Mouse (Mus musculus): ENCODE data around the gene Caln1. TPM values are rescaled to one million over a fixed set of nuclear protein-coding genes. Genes with fewer than 3 reads are reported as not detected.

The Caln1 gene
- under 1 TPM; 0.05 to 0.20 TPM for polyA plus RNA-seq (2012; fragmentation: generic; extraction: Trizol)

DNA sequence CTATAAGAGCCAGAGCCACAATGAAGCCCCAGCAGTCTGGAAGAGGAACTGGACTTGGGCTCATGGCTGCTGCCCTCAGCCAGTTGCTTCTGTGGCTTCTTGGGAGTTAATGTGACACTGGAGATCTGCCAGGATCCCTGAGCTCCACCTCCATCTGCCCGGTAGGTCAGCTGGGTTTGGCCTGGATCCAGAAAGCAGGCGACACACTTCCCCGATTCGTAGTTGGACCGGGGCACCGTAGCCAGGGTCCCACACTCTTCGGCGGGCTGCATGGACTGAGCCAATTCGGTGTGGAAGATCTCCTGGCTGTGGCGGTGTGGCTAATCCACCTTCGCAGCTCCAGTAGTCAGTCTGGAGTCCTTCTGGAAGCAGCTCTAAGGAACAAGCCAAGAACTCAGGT, at the start of gene Caln1:
Caln1 (plus strand) TSS at position 219 of the 400 bp plus-strand sequence.

GRCm38 (mm10) chr5:130384222-130384912, 15.1 kb downstream of the Caln1 start, which contains the start of gene A330070K13Rik:
Gene A330070K13Rik, minus strand, starts transcription at chr5:130384631.

Other genes starting within 250 kb of the Caln1 start
- gene Kctd7, start 224.6 kb upstream of the Caln1 start, polyA plus RNA-seq (2012; fragmentation: generic; extraction: Trizol), result 1 to 10 TPM in 1 of 2 experiments, under 1 TPM in 1; 0.36 to 4.6 TPM
- 10 to 100 TPM in 1 of 2 experiments, 1 to 10 TPM in 1; 1.7 to 13.0 TPM for gene Rabgef1, start 197.7 kb upstream of the Caln1 start, polyA plus RNA-seq (2012; fragmentation: generic; extraction: Trizol)
- gene Tmem248, start 152.4 kb upstream of the Caln1 start, polyA plus RNA-seq (2012; fragmentation: generic; extraction: Trizol), result 10 to 100 TPM; 14.9 to 21.0 TPM
- gene Sbds, start 113.9 kb upstream of the Caln1 start, polyA plus RNA-seq (2012; fragmentation: generic; extraction: Trizol), result 10 to 100 TPM; 10.9 to 29.7 TPM
- gene Tyw1, start 113.8 kb upstream of the Caln1 start, polyA plus RNA-seq (2012; fragmentation: generic; extraction: Trizol), result 10 to 100 TPM; 13.8 to 19.3 TPM
- gene A330070K13Rik, start 15.2 kb downstream of the Caln1 start, polyA plus RNA-seq (2012; fragmentation: generic; extraction: Trizol), result not detected

Data from C3H10T1/2 (cell line).